Mouse (Mus musculus) embryonic facial prominence, embryonic 11.5 days (tissue): ENCODE data around the gene Arsj. TPM values are rescaled to one million over a fixed set of nuclear protein-coding genes. Genes with fewer than 3 reads are reported as not detected.

Experiments used
- ATAC-seq: fragments of 200-750 bp; cut with Nextera tagmentation; replicated peaks from 2 replicates; pipeline ENCODE4 v1.8.0; 2017; ENCODE audit warnings: low read depth; ENCODE audit not compliant: insufficient number of reproducible peaks, low FRiP score, low TSS enrichment
- DNase-seq: peaks from one replicate; pipeline ENCODE4 v3.0.0-alpha.2; 2015; ENCODE audit warnings: low spot score
- H3K27ac ChIP-seq: fragments of 300-500 bp; sonication (generic); replicated peaks from 2 replicates; pipeline ENCODE4 v1.5.1; 2014; ENCODE audit warnings: mild to moderate bottlenecking, low read depth, low read length, control low read depth
- H3K27me3 ChIP-seq: fragments of 300-500 bp; sonication (generic); 2 replicates; pipeline ENCODE4 v1.6.1; 2014; ENCODE audit warnings: mild to moderate bottlenecking, low read length, moderate library complexity, mixed read lengths; ENCODE audit not compliant: control insufficient read depth, insufficient read depth
- H3K36me3 ChIP-seq: fragments of 300-500 bp; sonication (generic); replicated peaks from 2 replicates; pipeline ENCODE4 v1.6.1; 2014; ENCODE audit warnings: low read depth, mild to moderate bottlenecking, low read length, moderate library complexity, mixed read lengths; ENCODE audit not compliant: control insufficient read depth, insufficient read depth
- H3K4me1 ChIP-seq: fragments of 300-500 bp; sonication (generic); 2 replicates; pipeline ENCODE4 v1.6.1; 2014; ENCODE audit warnings: low read length, mixed read lengths; ENCODE audit not compliant: control insufficient read depth, insufficient read depth
- H3K4me2 ChIP-seq: fragments of 300-500 bp; sonication (generic); 2 replicates; pipeline ENCODE4 v1.6.1; 2014; ENCODE audit warnings: low read depth, mild to moderate bottlenecking, control low read depth, low read length, moderate library complexity
- H3K4me3 ChIP-seq: fragments of 300-500 bp; sonication (generic); 2 replicates; pipeline ENCODE4 v1.5.1; 2014; ENCODE audit warnings: low read depth, low read length, control low read depth
- H3K9ac ChIP-seq: fragments of 300-500 bp; sonication (generic); replicated peaks from 2 replicates; pipeline ENCODE4 v1.6.1; 2014; ENCODE audit warnings: mild to moderate bottlenecking, control low read depth, low read length
- H3K9me3 ChIP-seq: fragments of 300-500 bp; sonication (generic); replicated peaks from 2 replicates; pipeline ENCODE4 v1.6.1; 2016; ENCODE audit warnings: mild to moderate bottlenecking, low read length, inconsistent platforms, mixed read lengths; ENCODE audit not compliant: control insufficient read depth
- WGBS: fragments of 180-500 bp; shearing (Covaris S2); extraction: QIAGEN DNeasy Blood & Tissue Kit; methylation state at CpG from one replicate; pipeline ENCODE4 v1.1.7; 2014; 5-methylcytosine and 5-hydroxymethylcytosine counted together
- polyA plus RNA-seq: library from polyadenylated mRNA; unstranded; fragments of >200 nt; fragmentation: Nextera tagmentation; extraction: Ambion mirVana; gene quantifications from 2 replicates; pipeline ENCODE4 v1.2.1, GENCODE M21; 2014

Arsj gene
- polyA plus RNA-seq, result 0.25 and 0.27 TPM in 2 replicates

GRCm38 (mm10) chr3:126363568-126364505, at the start of gene Arsj:
Gene Arsj (plus strand): TSS chr3:126363684.
- peak; percentile 79 for ATAC-seq
- no peak within 1 kb of the TSS for H3K27ac ChIP-seq
- H3K4me1 ChIP-seq, result no peaks in the 10 kb centered on the region
- no peaks in the 10 kb centered on the region for H3K36me3 ChIP-seq
- peak within 1 kb of the TSS; percentile 62 for H3K9ac ChIP-seq
- DNase-seq, result peak; percentile 49
- H3K4me3 ChIP-seq, result peak within 1 kb of the TSS; percentile 36
- WGBS, result 14% methylated on average over 41 of the region's 41 CpGs
- H3K27me3 ChIP-seq, result no peaks in the 10 kb centered on the region
- H3K9me3 ChIP-seq, result no peaks in the 10 kb centered on the region
- H3K4me2 ChIP-seq, result peak within 1 kb of the TSS; percentile 88

- H3K36me3 ChIP-seq, result no peaks in the 10 kb centered on the region
- no peak overlapping the region for H3K9ac ChIP-seq
- no peak overlapping the region for H3K27ac ChIP-seq
- WGBS, result 31% methylated on average over 4 of the region's 4 CpGs
- DNase-seq (peak; percentile 25), ATAC-seq (no peak)
- no peaks in the 10 kb centered on the region for H3K27me3 ChIP-seq
- no peak overlapping the region for H3K4me3 ChIP-seq
- H3K4me2 ChIP-seq, result no peak overlapping the region
- no peaks in the 10 kb centered on the region for H3K9me3 ChIP-seq
- H3K4me1 ChIP-seq, result no peaks in the 10 kb centered on the region
These were observed 38.5 kb upstream of the Arsj start for GRCm38 (mm10) chr3:126324872-126325498.

GRCm38 (mm10) chr3:126325891-126326627, 37.4 kb upstream of the Arsj start:
- no peaks in the 10 kb centered on the region for H3K36me3 ChIP-seq
- H3K9me3 ChIP-seq, result no peaks in the 10 kb centered on the region
- WGBS, result 68% methylated on average over 4 of the region's 4 CpGs
- no peak overlapping the region for H3K4me2 ChIP-seq
- DNase-seq (no peak), ATAC-seq (no peak)
- no peaks in the 10 kb centered on the region for H3K27me3 ChIP-seq
- H3K4me3 ChIP-seq, result no peak overlapping the region
- no peak overlapping the region for H3K9ac ChIP-seq
- no peak overlapping the region for H3K27ac ChIP-seq
- H3K4me1 ChIP-seq, result no peaks in the 10 kb centered on the region

GRCm38 (mm10) chr3:126326628-126327325, 36.7 kb upstream of the Arsj start:
- no peak for ATAC-seq
- Histone ChIP-seq H3K9ac (no peak overlapping the region), H3K27ac (no peak overlapping the region), H3K4me3 (no peak overlapping the region), H3K36me3 (no peaks in the 10 kb centered on the region), H3K4me1 (no peaks in the 10 kb centered on the region), H3K27me3 (no peaks in the 10 kb centered on the region), H3K4me2 (no peak overlapping the region), H3K9me3 (no peaks in the 10 kb centered on the region)
- WGBS, result 83% methylated on average over 2 of the region's 2 CpGs
- DNase-seq, result no peak

- no peaks in the 10 kb centered on the region for H3K36me3 ChIP-seq
- H3K9me3 ChIP-seq, result no peaks in the 10 kb centered on the region
- ATAC-seq (no peak), DNase-seq (no peak)
- no peaks in the 10 kb centered on the region for H3K4me1 ChIP-seq
- no peak overlapping the region for H3K4me3 ChIP-seq
- 65% methylated on average over 4 of the region's 4 CpGs for WGBS
- H3K27ac ChIP-seq, result no peak overlapping the region
- no peaks in the 10 kb centered on the region for H3K27me3 ChIP-seq
- no peak overlapping the region for H3K9ac ChIP-seq
- H3K4me2 ChIP-seq, result no peak overlapping the region
These were observed 28.2 kb upstream of the Arsj start for GRCm38 (mm10) chr3:126335329-126335728.

GRCm38 (mm10) chr3:126344745-126345144, 18.7 kb upstream of the Arsj start:
- Histone ChIP-seq H3K27me3 (no peaks in the 10 kb centered on the region), H3K27ac (no peak overlapping the region), H3K4me3 (no peak overlapping the region), H3K4me1 (no peaks in the 10 kb centered on the region), H3K9me3 (no peaks in the 10 kb centered on the region), H3K9ac (no peak overlapping the region), H3K4me2 (no peak overlapping the region), H3K36me3 (no peaks in the 10 kb centered on the region)
- WGBS, result 84% methylated on average over 1 of the region's 1 CpGs
- DNase-seq (no peak), ATAC-seq (no peak)

- H3K27ac ChIP-seq, result no peak overlapping the region
- WGBS, result 57% methylated on average over 1 of the region's 1 CpGs
- DNase-seq, result no peak
These were observed 3.7 kb upstream of the Arsj start for GRCm38 (mm10) chr3:126359760-126360159.

More at GRCm38 (mm10) chr3:126359760-126360159, 3.7 kb upstream of the Arsj start:
- no peaks in the 10 kb centered on the region for H3K4me1 ChIP-seq
- no peak for ATAC-seq
- no peak overlapping the region for H3K9ac ChIP-seq
- H3K4me2 ChIP-seq, result no peak overlapping the region
- no peaks in the 10 kb centered on the region for H3K27me3 ChIP-seq
- H3K4me3 ChIP-seq, result no peak overlapping the region
- H3K36me3 ChIP-seq, result no peaks in the 10 kb centered on the region
- H3K9me3 ChIP-seq, result no peaks in the 10 kb centered on the region
